Mouse (Mus musculus): ENCODE measurements around the gene Alox12.

DNA sequence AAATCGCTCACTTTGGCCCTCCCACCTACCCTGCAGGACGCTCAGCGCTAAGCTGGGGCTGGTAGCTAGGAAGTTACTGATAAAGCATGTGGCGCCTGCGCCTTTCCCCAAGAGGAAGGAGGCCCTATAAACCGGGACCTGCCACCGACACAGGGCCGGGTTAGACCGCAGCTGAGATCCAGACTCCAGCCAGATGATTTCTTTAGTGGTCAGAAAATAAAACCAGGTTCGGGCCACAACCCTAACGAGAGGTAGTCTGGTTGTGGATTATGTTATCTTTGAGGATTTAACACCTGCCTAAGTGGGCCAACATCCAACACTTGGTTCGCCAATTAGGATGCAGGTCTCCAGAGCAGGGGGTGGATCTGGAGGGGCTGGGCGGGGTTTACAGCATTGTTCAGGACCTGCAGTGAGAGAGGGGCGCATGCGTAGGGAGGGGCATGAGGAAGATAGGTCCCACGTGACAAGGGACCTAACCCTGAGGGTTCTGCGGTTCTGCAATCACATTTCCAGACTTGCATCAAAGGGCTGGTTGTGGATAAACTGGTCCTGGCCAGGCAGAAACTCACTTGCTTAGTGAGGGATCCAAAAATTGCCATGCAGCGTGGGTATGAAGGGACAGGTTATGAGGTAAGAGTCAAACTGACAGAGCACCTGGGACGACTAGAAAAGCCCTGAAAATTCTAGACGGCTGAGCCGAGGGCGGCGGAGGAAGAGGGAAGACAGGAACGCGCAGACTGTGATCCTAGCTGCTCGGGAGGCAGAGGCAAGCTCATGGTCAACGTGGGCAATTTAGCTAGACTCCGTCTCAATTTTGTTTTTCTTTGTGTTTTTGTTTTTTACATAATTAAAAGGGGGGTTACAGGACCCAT lies 34.2 kb downstream of the Alox12 start, which contains the start of gene Slc16a13:
- no peak for TF ChIP-seq GATA1 (IDR thresholded peaks at IDR 0.05; ENCODE audit: borderline replicate concordance, low read length)
- no peak for TF ChIP-seq FLI1 (IDR thresholded peaks at IDR 0.05; ENCODE audit: low read length)
